Mouse (Mus musculus) left cerebral cortex, adult 18-20 months (tissue): ENCODE results near the gene Gm5926. TPM values are rescaled to one million over a fixed set of nuclear protein-coding genes. Genes with fewer than 3 reads are reported as not detected.
"Not testable (repeated sequence)": the region's sequence is repeated elsewhere in the genome, so short reads cannot be mapped to it uniquely, and the experiment has no call there.

Experiments used
- DNase-seq, 2 experiments: peaks; one replicate each; pipeline ENCODE4 v3.0.0; 2021 to 2022; ENCODE audit warnings: low spot score in 2 of 2, mixed read lengths in 1 of 2
- long read RNA-seq, 2 experiments: library from polyadenylated mRNA; stranded (forward); transcript quantifications; one replicate each; pipeline ENCODE4 v2.0.0; 2021
- total RNA-seq, 2 experiments: library from RNA; stranded (reverse); gene quantifications; 2 replicates each; pipeline ENCODE4 v1.2.3; 2021

Gm5926 gene
- not detected for total RNA-seq
- long read RNA-seq, experiment 1: 0 reads
- long read RNA-seq, experiment 2: 0 reads

- not testable (repeated sequence) for DNase-seq
Observed at GRCm38 (mm10) chrX:32650416-32650815, at the start of gene Gm5926. TSS of gene Gm5926 (plus strand) at chrX:32650716.

GRCm38 (mm10) chrX:32601008-32601407 lies 49.5 kb upstream of the Gm5926 start:
- not testable (repeated sequence) for DNase-seq

DNA sequence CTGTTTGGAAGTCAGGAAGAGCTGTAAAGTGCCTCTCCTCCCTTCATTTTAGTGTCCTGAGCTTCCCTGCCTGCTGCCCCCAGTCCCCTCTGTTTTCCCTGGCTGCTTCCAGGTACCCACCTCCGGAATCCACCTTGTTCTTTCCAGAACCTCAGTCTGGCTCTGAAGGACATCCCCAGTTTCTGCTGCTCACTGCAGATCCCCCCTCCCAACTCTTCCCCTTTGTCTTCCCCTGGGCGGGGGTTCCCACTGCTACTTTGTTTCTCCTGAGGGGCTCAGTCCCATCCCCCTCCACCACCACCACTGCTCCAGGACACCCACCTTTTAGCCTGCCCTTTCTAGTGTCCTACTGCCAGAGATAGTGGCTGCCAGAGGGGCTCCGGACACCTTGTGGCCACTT lies 49.1 kb upstream of the Gm5926 start:
- DNase-seq: not testable (repeated sequence)

Other genes with a start within 250 kb of the Gm5926 start
- not detected for gene Btbd35f1, start 90.7 kb upstream of the Gm5926 start, total RNA-seq
- not detected for gene Btbd35f21, start 75.4 kb downstream of the Gm5926 start, total RNA-seq
- gene Btbd35f30, start 243.9 kb downstream of the Gm5926 start, total RNA-seq: not detected